Mouse (Mus musculus): ENCODE data around the gene D930048N14Rik. TPM values are rescaled to one million over a fixed set of nuclear protein-coding genes. Genes with fewer than 3 reads are reported as not detected.

Gene D930048N14Rik
- polyA plus RNA-seq, 1 experiment from 2014 or later, result 4.2 TPM

DNA sequence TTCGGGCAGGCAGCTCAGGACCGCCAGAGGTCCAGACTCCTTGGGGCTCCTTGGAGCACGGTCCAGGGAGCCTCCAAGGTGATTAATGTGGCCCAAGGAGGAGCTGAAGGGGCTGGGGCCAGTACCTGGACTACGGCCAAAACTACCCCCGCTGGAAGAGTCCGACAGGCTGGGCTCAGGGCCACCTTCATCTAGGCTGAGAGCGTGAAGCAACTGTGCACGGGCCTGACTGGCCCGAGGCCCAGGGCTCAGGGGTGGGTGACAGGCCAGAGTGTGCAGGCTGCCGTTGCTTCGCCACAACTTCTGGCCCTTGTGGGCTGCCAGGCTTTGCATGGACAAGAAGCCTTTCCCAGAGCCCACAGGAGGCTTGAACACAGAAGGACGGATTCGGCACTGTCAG is 5.5 kb upstream of the D930048N14Rik start:
- no peaks in the 10 kb centered on the region for H3K27me3 ChIP-seq
- no peaks in the 10 kb centered on the region for H3K9me3 ChIP-seq
- H3K27ac ChIP-seq, result peak overlapping the region; percentile 43; the same call in 1 of the 2 replicates
- peaks cover 61% of the 10 kb centered on the region for H3K4me1 ChIP-seq
- H3K9ac ChIP-seq, result no peak overlapping the region
- ATAC-seq (ENCODE audit: insufficient number of reproducible peaks, low FRiP score, low TSS enrichment, low read depth), result no peak
- no peak overlapping the region for H3K4me3 ChIP-seq
- WGBS, result 71% methylated on average over 13 of the region's 13 CpGs
- peaks cover 29% of the 10 kb centered on the region for H3K36me3 ChIP-seq
- no peak overlapping the region for H3K4me2 ChIP-seq

DNA sequence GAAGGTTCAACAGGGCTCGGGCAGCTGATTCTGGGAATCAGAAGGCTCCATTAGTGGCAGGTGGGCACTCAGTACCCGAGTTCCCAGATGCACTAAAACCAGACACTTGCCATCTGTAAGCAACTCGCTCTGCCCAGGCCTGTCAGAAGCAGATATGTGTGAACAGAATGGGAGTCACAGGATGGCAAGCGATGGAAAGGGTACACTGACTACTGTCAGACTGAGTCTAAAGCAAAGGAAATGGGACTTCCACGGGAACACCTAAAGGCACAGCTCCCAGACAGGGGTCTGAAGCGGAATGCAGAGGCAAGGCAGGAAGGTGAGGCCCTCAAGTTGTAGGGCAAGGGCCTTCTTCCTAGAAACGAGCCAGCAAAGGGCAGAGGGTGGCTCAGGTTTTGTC is 4.5 kb upstream of the D930048N14Rik start:
- H3K36me3 ChIP-seq, result peaks cover 29% of the 10 kb centered on the region
- WGBS, result 67% methylated on average over 7 of the region's 7 CpGs
- 0 out of 2 replicates have a peak overlapping the region, but pooled peaks have one; percentile 17 for H3K27ac ChIP-seq
- no peak overlapping the region for H3K4me2 ChIP-seq
- H3K9ac ChIP-seq, result no peak overlapping the region
- H3K27me3 ChIP-seq, result no peaks in the 10 kb centered on the region
- ATAC-seq (ENCODE audit: insufficient number of reproducible peaks, low FRiP score, low TSS enrichment, low read depth), result no peak
- peaks cover 54% of the 10 kb centered on the region for H3K4me1 ChIP-seq
- H3K9me3 ChIP-seq, result no peaks in the 10 kb centered on the region
- no peak overlapping the region for H3K4me3 ChIP-seq

DNA sequence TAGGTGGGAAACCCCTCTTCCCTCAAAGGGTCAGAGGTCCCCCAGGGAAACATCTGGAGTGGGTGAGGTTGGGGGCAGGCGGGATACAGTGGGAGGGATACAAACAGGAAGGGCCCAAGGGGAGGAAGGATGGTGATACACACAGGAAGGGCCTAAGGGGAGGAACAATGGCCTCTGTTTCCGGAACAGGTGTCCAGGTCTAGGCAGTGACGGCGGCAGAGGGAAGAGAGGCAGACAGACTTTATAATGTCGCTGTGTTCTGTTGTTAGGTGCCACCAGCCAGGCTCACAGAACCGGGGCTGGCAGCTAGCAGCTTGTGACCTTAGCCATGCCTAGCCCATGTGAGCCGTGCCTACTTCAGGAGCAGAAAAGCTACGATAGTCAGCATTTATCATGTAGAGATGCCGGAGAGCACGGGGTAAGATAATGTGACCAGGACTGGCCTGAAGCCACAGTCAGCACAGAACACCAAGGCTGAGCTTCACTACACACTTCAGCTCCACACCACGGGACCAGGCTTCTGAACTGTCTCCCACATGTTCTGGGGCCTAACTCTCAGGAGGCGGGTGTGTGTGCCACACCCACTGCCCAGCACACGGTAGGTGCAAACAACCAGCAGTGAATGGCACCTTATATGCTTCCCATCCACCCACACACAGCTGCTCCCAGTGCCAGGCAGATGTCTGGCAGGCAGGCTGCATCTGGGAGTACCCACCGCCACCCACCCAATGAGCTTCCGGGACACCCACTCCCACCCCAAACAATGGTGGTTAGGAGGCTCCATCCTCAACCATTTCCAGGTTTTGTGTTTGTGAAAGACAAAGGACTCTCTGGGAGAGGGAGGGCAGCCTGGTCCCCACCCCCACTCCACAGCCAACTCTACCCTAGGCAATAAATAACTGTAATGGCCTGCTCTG is 3.7 kb upstream of the D930048N14Rik start:
- ATAC-seq (ENCODE audit: insufficient number of reproducible peaks, low FRiP score, low TSS enrichment, low read depth), result no peak
- H3K4me2 ChIP-seq, result no peak overlapping the region; the same call in 1 of the 2 replicates
- peaks cover 51% of the 10 kb centered on the region for H3K4me1 ChIP-seq
- H3K9ac ChIP-seq, result no peak overlapping the region
- no peaks in the 10 kb centered on the region for H3K27me3 ChIP-seq
- 57% methylated on average over 15 of the region's 15 CpGs for WGBS
- H3K27ac ChIP-seq, result peak overlapping the region; percentile 1; the same call in 1 of the 2 replicates
- peaks cover 29% of the 10 kb centered on the region for H3K36me3 ChIP-seq
- no peak overlapping the region for H3K4me3 ChIP-seq
- H3K9me3 ChIP-seq, result no peaks in the 10 kb centered on the region

DNA sequence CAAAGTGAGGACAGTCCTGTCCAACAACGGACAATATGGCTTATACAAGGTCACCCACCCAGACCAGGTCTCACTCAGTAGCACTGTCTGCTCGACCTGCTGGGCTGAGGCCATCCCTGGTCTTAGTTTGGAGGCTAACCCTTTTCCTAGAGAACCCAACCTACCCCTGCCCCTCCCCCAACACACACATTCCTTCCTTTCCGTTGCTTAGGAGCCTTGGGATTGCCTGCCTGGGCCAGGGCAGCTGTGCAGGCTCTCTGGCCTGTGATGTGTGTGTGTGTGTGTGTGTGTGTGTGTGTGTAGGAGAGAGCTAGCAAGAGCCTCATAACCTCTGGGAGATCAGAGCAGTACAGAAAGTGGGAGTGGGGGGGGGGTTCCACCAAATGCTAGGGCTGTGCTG is 2.2 kb upstream of the D930048N14Rik start:
- Histone ChIP-seq H3K36me3 (peaks cover 17% of the 10 kb centered on the region), H3K27ac (peak overlapping the region; percentile 80; the same call in 1 of the 2 replicates), H3K4me2 (peak overlapping the region; percentile 92), H3K9me3 (no peaks in the 10 kb centered on the region), H3K4me1 (peaks cover 43% of the 10 kb centered on the region), H3K27me3 (no peaks in the 10 kb centered on the region), H3K4me3 (peak overlapping the region; percentile 67), H3K9ac (peak overlapping the region; percentile 10; the same call in 1 of the 2 replicates)
- no peak for ATAC-seq (ENCODE audit: insufficient number of reproducible peaks, low FRiP score, low TSS enrichment, low read depth)
- WGBS, result 23% methylated on average over 3 of the region's 3 CpGs

DNA sequence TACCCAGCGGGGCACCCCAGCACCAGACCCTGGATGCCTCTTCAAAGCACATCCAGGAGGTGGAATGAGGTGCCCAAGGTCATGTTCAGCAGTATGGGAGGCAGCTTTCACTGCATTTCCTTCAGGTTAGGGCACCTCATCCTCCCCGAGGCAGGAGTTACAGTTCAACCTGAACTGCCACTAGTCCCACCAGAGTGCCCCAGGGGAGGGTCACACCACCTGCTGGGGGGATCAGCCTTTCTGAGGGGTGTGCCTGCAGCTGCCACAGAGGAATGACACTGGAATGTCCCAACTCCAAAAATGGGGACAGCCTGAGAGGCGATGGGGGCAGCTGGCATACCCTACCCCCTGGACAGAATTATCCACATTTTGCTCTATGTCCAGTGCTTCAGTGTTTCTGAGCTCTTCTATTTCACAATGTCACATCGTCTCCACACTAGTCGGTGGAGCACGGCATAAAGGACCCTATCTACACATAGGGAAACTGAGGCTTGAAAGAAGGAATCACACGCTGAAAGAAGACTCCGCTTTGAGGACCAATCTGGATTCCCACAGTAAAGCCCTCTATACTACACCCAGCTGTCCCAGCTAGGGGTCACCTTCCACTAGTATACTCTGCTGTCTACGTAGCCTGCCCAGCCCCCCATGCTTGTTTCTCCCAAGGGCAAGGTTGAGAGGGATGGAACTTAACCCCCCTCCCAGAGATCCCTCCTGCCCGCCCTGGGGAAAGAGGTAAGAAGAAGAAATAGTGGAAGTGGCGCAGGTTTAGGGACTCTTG is 1.5 kb upstream of the D930048N14Rik start:
- 34% methylated on average over 11 of the region's 11 CpGs for WGBS
- Histone ChIP-seq H3K4me1 (peaks cover 35% of the 10 kb centered on the region), H3K36me3 (peaks cover 11% of the 10 kb centered on the region), H3K9ac (peak overlapping the region; percentile 76), H3K4me2 (peak overlapping the region; percentile 92), H3K27me3 (no peaks in the 10 kb centered on the region), H3K4me3 (peak overlapping the region; percentile 67), H3K9me3 (no peaks in the 10 kb centered on the region), H3K27ac (peak overlapping the region; percentile 80)
- ATAC-seq (ENCODE audit: insufficient number of reproducible peaks, low FRiP score, low TSS enrichment, low read depth), result no peak

DNA sequence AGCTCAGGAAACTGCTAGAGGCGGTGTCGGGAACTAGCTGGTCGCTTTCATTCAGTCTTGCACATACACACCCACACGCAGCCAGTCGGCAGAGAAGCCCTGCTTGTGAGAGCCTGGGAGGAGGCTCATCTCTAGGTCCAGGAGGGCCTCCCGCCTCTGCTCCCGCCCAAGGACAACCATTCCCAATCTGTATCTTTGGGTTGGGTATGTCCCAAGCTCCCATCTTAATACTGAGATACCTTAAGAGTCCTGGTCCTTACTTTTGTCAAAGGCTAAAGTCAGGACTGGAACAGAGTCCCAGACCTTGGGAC is 910 bp upstream of the D930048N14Rik start:
- H3K4me1 ChIP-seq, result peaks cover 35% of the 10 kb centered on the region
- no peaks in the 10 kb centered on the region for H3K9me3 ChIP-seq
- no peaks in the 10 kb centered on the region for H3K27me3 ChIP-seq
- peak overlapping the region; percentile 80 for H3K27ac ChIP-seq
- ATAC-seq (ENCODE audit: insufficient number of reproducible peaks, low FRiP score, low TSS enrichment, low read depth), result no peak
- peaks cover 9% of the 10 kb centered on the region for H3K36me3 ChIP-seq
- peak overlapping the region; percentile 67 for H3K4me3 ChIP-seq
- H3K9ac ChIP-seq, result peak overlapping the region; percentile 76
- WGBS, result under 1% methylated on average over 7 of the region's 7 CpGs
- H3K4me2 ChIP-seq, result peak overlapping the region; percentile 92

DNA sequence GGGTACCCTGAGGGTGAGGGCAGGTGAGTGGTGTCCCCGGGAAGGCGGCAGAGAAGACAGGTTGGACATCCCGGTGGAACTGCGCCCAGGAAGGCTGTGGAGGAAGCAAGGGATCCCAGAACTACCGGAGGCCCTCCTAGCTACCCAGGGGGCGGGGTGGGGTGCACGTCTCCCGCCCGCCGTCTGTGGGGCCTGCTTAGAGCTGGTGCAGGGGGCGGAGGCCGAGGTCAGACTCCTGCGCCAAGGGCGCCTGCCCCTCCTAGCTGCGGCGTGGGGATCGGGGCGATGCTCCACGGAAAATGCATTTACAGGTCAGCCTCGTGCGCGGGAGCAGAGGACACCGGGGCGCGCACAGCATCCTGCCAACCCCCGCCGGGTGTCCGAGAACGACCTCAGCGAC is 493 bp upstream of the D930048N14Rik start:
- Histone ChIP-seq H3K9me3 (no peaks in the 10 kb centered on the region), H3K27ac (peak overlapping the region; percentile 80), H3K4me3 (peak overlapping the region; percentile 67), H3K36me3 (peaks cover 8% of the 10 kb centered on the region), H3K4me1 (peaks cover 33% of the 10 kb centered on the region), H3K4me2 (peak overlapping the region; percentile 92), H3K9ac (peak overlapping the region; percentile 76), H3K27me3 (no peaks in the 10 kb centered on the region)
- 1% methylated on average over 30 of the region's 30 CpGs for WGBS
- ATAC-seq (ENCODE audit: insufficient number of reproducible peaks, low FRiP score, low TSS enrichment, low read depth), result peak; percentile 16; the same call in 1 of the 2 replicates

DNA sequence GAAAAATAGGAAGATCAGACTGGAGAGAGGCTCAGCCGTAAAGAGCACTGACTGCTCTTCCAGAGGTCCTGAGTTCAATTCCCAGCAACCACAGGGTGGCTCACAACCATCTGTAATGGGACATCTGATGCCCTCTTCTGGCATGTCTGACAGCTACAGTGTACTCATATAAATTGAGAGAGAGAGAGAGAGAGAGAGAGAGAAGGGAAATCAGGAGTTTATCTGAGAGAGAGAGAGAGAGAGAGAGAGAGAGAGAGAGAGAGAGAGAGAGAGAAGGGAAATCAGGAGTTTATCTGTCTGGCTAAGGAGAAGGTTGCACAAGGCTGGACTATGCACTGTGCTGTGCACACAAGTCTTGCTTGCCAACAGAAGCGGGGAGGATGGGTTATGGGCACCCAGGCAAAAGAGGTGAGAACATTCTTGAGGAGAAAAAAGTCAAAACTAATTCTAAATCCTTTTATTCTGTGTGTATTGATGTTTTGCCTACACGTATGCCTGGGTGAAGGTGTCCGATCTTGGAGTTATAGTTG is 2.2 kb downstream of the D930048N14Rik start:
- Histone ChIP-seq H3K36me3 (peaks cover 11% of the 10 kb centered on the region; the same call in 1 of the 2 replicates), H3K9ac (no peak overlapping the region), H3K27ac (no peak overlapping the region), H3K4me2 (no peak overlapping the region), H3K4me1 (peaks cover 30% of the 10 kb centered on the region), H3K9me3 (no peaks in the 10 kb centered on the region), H3K4me3 (no peak overlapping the region), H3K27me3 (no peaks in the 10 kb centered on the region)
- WGBS, result 92% methylated on average over 4 of the region's 4 CpGs
- no peak for ATAC-seq (ENCODE audit: insufficient number of reproducible peaks, low FRiP score, low TSS enrichment, low read depth)

DNA sequence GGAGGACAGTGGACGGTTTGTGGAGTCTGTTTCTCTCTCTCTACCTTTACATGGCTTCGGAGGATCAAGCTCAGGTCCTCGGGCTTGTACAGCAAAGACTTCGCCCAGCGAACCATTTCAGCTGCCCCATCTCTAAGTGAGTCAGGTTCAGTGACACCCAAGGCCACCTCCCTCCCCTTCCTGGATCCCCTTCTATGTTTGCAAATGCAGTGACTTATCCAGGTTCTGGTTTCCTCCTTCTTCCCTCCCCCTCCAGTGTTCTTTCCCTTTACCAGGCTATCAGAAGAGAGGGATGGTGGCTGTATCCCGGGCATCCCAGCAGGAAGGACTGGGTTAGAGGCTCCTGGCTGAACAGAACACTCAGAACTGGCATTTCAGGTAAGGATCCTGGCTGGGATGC is 3.0 kb downstream of the D930048N14Rik start:
- WGBS, result 83% methylated on average over 6 of the region's 6 CpGs
- Histone ChIP-seq H3K36me3 (peaks cover 11% of the 10 kb centered on the region; the same call in 1 of the 2 replicates), H3K4me3 (no peak overlapping the region), H3K9me3 (no peaks in the 10 kb centered on the region), H3K4me2 (no peak overlapping the region), H3K9ac (no peak overlapping the region), H3K4me1 (peaks cover 32% of the 10 kb centered on the region), H3K27ac (no peak overlapping the region), H3K27me3 (no peaks in the 10 kb centered on the region)
- ATAC-seq (ENCODE audit: insufficient number of reproducible peaks, low FRiP score, low TSS enrichment, low read depth), result no peak

DNA sequence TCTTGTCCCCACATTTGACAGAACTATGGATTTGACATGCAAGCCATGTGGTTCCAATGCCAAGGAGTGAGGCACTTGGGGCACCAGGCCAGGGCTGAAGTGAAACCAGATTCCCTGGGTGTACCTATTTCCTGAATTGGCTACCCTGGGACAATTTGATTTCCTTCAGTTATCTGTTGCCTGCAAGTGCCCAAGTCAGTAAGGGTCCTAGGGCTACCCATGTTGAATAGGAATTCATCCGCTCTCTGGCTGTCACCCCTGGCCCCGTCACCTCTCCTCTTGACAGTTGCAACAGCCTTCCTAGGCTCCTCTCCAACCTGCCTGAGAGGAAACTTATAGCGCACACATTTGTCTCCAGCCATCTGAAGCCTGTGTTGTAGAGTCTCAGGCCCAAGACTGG is 4.1 kb downstream of the D930048N14Rik start:
- Histone ChIP-seq H3K4me2 (no peak overlapping the region), H3K9me3 (no peaks in the 10 kb centered on the region), H3K36me3 (peaks cover 11% of the 10 kb centered on the region; the same call in 1 of the 2 replicates), H3K4me3 (no peak overlapping the region), H3K9ac (no peak overlapping the region), H3K27me3 (no peaks in the 10 kb centered on the region), H3K4me1 (peaks cover 29% of the 10 kb centered on the region), H3K27ac (no peak overlapping the region)
- ATAC-seq (ENCODE audit: insufficient number of reproducible peaks, low FRiP score, low TSS enrichment, low read depth), result no peak
- 94% methylated on average over 3 of the region's 3 CpGs for WGBS

DNA sequence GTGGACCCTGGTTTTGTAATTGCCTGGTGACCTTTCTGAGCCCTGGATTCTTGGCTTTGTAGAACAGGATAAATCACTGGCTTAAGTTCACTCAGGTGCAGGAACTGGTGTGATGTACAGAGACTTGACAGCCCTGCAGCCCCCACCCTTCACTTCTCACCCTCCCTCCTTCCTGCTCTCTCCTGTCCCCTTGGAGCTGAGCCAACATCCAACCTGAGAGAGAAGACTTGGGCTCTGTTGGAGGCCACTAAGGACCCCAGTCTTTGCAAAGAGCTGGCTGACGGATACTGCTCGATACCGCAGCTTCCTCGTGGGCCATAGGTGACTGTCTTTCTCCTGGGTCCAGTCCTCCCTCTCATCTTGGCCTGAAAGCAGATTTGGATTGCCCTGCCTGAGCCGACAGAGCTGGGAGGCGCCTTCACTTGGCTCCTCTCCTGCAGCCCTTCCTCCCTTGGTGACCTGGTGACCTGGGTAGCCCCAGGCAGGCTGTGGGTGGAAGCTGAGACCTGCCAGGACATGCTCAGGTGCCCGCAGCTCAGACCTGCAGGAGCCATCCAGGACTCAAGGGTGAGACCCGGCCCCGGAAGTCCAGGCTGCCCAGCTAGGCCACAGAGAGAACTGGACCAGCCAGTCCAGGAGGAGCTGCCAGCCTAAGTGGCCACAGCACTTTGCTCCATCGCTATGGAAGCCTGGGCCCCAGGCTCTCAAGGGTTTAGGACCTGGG is 6.2 kb downstream of the D930048N14Rik start:
- H3K36me3 ChIP-seq, result peaks cover 11% of the 10 kb centered on the region; the same call in 1 of the 2 replicates
- 71% methylated on average over 10 of the region's 10 CpGs for WGBS
- no peak for ATAC-seq (ENCODE audit: insufficient number of reproducible peaks, low FRiP score, low TSS enrichment, low read depth)
- H3K27me3 ChIP-seq, result no peaks in the 10 kb centered on the region
- H3K9me3 ChIP-seq, result no peaks in the 10 kb centered on the region
- no peak overlapping the region for H3K4me2 ChIP-seq
- H3K27ac ChIP-seq, result no peak overlapping the region
- H3K4me1 ChIP-seq, result peaks cover 22% of the 10 kb centered on the region
- H3K9ac ChIP-seq, result no peak overlapping the region
- no peak overlapping the region for H3K4me3 ChIP-seq
